Mouse (Mus musculus) retina, postnatal 7 days (tissue): Measurements from ENCODE around the gene Proser3.

Experiments
- DNase-seq: peaks from one replicate; pipeline ENCODE4 v3.0.0-alpha.2; 2012; ENCODE audit warnings: low read depth, low spot score

The Proser3 gene

DNA sequence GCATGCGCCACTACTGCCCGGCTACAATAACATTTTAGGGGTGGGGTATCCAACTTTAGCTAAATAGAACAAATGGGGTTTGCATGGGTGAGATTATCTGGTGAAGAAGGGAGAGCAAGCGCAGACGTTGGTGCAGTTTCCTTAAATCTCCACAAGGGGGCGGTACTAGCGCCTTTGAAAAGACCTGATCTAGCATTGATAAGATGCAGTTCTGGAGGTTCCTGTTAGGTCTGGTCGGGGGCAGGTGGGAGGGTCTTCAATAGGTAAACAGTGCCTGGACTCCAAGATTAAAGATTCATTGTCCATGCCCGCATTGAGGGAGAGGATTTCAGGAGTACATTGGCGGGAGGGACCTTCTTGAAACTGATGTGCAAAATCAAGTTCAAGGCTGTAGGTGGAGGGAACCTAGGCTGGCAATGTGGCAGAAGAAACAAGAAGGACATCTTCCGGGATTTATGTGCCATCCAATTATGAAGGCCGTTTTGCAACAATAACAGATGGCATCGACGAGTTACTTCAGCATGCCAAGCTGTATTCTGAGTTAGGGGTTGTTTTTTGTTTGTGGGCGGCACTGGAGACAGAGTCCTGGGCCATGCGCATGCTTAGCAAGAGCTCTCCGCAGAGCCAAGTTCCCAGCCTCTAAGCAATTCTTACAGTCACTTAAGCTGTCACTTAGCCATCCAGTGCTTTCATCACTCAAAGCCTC lies 61.7 kb downstream of the Proser3 start:
- peak; percentile 49 for DNase-seq
